Mouse (Mus musculus): ENCODE measurements around the gene Aicda.

DNA sequence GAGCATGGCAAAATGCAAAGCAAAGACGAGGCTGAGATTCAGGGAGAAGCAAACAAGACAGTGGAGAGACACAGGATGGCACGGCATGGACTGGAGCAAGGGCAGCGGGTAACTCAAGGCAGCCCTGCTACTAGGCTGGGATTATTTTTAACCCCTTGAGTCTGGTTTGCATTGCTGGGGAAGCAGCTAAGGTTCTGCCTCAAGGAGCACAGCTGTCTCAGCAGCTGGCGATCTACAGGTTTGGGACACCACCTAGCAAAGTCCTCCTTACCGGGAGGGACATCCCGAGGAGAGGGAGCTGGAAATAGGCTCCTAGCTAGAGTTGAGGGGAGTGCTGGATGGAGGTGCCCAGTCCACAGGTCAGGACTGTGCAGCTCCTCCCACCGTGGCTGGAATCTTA is 1.7 kb downstream of the Aicda start:
- no peak for TF ChIP-seq POLR2A (IDR thresholded peaks at IDR 0.05; ENCODE audit: insufficient read depth, low read length)
- no peak for TF ChIP-seq CTCF (IDR thresholded peaks at IDR 0.05; ENCODE audit: low read depth, low read length)
- no peak for TF ChIP-seq EP300 (IDR thresholded peaks at IDR 0.05; ENCODE audit: insufficient read depth, low read depth, low read length)

Data from ES-Bruce4 (cell line).